Mouse (Mus musculus) olfactory bulb, adult 2 months (tissue): Measurements from ENCODE around the gene Erbb3. TPM values are rescaled to one million over a fixed set of nuclear protein-coding genes. Genes with fewer than 3 reads are reported as not detected.
A peak's percentile ranks its signal among the peaks of the same experiment; 100 is the strongest.
"Not testable (repeated sequence)": the region's sequence is repeated elsewhere in the genome, so short reads cannot be mapped to it uniquely, and the experiment has no call there.

ENCODE experiments used
- H3K27ac ChIP-seq: fragments of 200-500 bp; 2 replicates; pipeline ENCODE4 v1.5.1; 2012; ENCODE audit warnings: low read depth, low read length; ENCODE audit not compliant: insufficient read depth
- H3K4me1 ChIP-seq: fragments of 200-500 bp; 2 replicates; pipeline ENCODE4 v1.6.1; 2012; ENCODE audit warnings: low read length; ENCODE audit not compliant: control insufficient read depth, insufficient read depth
- H3K4me3 ChIP-seq: fragments of 200-500 bp; 2 replicates; pipeline ENCODE4 v1.5.1; 2012; ENCODE audit warnings: mild to moderate bottlenecking, low read depth, low read length, moderate library complexity; ENCODE audit not compliant: insufficient read depth
- CTCF ChIP-seq: fragments of 200-500 bp; IDR thresholded peaks from 2 replicates; pipeline ENCODE4 v1.5.1; 2012; ENCODE audit warnings: low read depth, mild to moderate bottlenecking, low read length, moderate library complexity; ENCODE audit not compliant: insufficient read depth
- POLR2A ChIP-seq: fragments of 200-500 bp; IDR thresholded peaks from 2 replicates; pipeline ENCODE4 v1.6.1; 2012; ENCODE audit warnings: mild to moderate bottlenecking, low read depth, low read length, moderate library complexity; ENCODE audit not compliant: insufficient read depth
- WGBS: fragments of 180-500 bp; shearing (Covaris S2); methylation state at CpG from one replicate; pipeline ENCODE4 v1.1.7; 2018; 5-methylcytosine and 5-hydroxymethylcytosine counted together
- polyA plus RNA-seq: library from polyadenylated mRNA; stranded (reverse); fragments of >200 nt; gene quantifications from 2 replicates; pipeline ENCODE4 v1.2.4, GENCODE M21; 2012; ENCODE audit warnings: low replicate concordance; ENCODE audit not compliant: missing spikeins, insufficient read depth, insufficient read length

The Erbb3 gene
- polyA plus RNA-seq, 1 experiment: not detected

DNA sequence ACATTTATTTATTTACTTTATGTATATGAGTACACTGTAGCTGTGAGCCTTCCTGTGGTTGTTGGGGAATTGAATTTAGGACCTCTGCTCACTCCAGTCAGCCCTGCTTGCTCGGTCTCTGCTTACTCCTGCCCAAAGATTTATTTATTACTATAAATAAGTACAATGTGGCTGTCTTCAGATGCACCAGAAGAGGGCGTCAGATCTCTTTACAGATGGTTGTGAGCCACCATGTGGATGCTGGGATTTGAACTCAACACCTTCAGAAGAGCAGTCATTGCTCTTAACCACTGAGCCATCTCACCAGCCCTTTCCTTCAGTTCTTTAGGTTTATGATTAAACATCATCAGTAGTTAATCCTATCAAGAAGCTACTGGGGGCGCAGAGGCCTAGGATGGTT, 25.5 kb upstream of the Erbb3 start:
- Histone ChIP-seq H3K27ac (no peak overlapping the region), H3K4me3 (no peak overlapping the region), H3K4me1 (no peaks in the 10 kb centered on the region)
- WGBS: 52% methylated on average over 3 of the region's 3 CpGs
- TF ChIP-seq CTCF (no peak), POLR2A (no peak)

DNA sequence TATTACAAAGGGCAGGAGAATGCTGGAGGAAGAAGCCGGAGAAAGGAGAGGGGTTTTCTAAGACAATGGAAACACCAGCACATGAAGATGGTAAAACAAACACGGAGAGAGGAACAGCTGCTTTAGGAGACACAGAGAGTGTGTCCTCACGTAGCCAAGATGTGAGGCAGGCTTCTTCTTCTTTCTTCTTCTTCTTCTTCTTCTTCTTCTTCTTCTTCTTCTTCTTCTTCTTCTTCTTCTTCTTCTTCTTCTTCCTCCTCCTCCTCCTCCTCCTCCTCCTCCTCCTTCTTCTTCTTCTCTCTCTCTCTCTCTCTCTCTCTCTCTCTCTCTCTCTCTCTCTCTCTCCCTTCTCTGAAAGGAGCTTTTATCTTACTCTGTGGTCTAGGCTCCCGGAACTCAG, 24.4 kb upstream of the Erbb3 start:
- H3K4me1 ChIP-seq, H3K27ac ChIP-seq, H3K4me3 ChIP-seq: not testable (repeated sequence)
- WGBS: 58% methylated on average over 4 of the region's 4 CpGs

DNA sequence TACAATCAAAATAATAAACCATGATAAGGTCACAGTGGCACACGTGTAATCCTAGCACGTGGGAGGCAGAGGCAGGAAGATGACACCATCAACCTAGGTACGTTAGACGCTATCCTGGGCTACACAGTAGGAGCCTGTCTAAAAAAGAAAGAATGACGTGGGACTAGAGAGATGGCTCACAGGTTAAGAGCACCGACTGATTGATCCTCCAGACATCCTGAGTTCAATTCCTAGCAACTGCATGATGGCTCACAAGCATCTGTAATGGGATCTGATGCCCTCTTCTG, 23.6 kb upstream of the Erbb3 start:
- H3K27ac ChIP-seq: no peak overlapping the region
- no peaks in the 10 kb centered on the region for H3K4me1 ChIP-seq
- no peak for TF ChIP-seq CTCF
- TF ChIP-seq POLR2A: no peak
- no peak overlapping the region for H3K4me3 ChIP-seq
- 32% methylated on average over 6 of the region's 6 CpGs for WGBS

DNA sequence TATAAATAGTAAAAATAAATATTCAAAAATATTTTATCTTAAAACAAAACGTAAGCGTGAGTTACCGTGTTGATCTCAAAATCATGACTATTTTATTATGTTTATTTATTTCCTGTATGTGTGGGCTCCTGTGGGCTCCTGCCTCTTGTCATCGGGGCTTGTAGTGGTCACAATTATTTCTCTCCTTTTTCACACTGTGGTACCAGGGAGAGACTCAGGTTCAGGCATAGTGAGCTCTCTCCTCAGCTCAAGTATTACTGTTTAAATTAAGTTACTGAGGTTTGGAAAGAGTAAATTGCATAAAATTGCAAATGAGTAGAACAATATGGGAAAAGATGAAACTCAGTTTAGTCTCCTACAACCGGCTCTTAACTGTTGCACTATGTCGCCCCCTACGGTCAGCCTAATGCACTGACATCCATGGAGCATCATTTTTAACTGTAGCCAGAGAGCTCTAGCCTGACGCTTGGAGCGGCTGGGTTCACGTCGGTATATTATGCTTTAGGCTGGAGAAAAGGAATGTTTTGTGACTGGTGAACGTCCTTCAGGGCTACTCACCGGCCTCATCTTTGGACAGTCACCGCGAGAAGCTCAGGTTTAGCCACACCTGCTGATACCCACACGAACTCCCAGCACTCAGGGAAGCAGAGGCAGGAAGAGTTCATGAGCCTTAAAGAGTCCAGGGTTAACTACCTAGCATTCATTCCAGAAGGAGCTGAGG, 23.1 kb upstream of the Erbb3 start:
- 13% methylated on average over 16 of the region's 16 CpGs for WGBS
- TF ChIP-seq CTCF: no peak
- TF ChIP-seq POLR2A: no peak

DNA sequence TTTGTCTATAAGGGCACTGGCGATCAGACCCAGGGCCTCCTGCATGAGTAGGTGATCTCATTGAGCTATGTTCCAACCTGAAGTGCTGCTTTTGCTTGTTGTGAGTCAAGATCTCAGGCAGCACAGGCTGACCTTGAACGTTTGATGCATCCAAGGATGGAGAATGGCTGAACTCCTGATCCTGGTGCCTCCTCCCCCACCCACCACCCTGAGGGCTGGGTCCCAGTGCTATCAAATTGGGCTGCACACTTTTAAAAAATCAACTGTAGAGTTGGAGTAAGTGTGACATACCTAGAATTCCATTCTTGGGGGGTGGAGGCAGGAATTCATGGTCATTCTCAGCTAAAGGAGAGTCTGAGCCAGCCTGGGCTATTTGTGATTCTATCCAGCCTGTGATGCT, 17.0 kb upstream of the Erbb3 start:
- TF ChIP-seq CTCF (no peak), POLR2A (no peak)
- 45% methylated on average over 2 of the region's 2 CpGs for WGBS
- H3K4me3 ChIP-seq: no peak overlapping the region

More for the DNA sequence above, 23.1 kb upstream of the Erbb3 start:
- Histone ChIP-seq H3K27ac (no peak overlapping the region), H3K4me3 (no peak overlapping the region), H3K4me1 (no peaks in the 10 kb centered on the region)

DNA sequence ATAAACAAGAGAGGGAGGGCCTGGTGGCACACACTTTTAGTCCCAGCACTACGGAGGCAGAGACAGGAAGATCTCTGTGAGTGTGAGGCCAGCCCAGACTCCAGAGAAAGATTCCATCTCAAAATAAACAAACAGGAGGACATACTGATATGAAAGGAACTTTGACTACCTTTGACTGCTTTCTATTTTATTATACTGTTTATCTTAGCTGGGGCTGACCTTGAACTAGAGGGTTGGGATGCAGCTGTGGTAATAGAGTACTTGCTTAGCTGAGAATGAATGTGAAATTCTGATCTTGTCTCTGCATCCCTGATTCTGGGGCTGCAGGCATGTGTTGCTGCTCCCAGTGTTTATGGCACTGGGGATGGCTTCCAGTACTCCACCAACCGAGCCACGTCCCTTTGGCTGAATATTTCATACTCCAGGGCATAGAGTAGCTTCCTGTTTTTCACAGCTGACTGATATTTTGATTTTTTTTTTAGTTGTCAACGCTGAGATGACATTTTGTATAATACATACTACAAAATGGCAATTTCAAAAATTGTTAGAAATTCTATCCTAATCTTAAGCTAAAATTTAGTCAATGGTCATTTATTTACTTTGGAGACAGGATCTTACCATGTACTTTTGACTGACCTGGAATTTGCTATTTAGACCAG, 13.1 kb upstream of the Erbb3 start:
- 86% methylated on average over 4 of the region's 4 CpGs for WGBS

More for the DNA sequence above, 17.0 kb upstream of the Erbb3 start:
- H3K4me1 ChIP-seq: no peaks in the 10 kb centered on the region
- no peak overlapping the region for H3K27ac ChIP-seq

DNA sequence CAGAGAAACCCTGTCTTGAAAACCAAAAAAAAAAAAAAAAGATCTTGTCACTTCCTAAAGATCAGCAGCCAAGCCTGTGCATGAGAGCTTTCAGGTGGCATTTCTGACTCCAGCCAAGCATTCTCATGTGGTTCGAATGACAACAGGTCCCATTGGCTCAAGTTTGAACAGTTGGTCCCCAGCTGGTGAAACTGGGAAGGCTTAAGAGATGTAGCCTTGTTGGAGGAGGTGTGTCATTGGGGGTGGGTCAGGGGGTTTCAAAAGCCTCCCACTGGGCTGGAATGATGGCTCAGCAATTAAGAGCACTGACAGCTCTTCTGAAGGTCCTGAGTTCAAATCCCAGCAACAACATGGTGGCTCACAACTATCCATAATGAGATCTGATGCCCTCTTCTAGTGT, 12.0 kb upstream of the Erbb3 start:
- no peak for TF ChIP-seq CTCF
- no peak for TF ChIP-seq POLR2A
- H3K4me3 ChIP-seq: no peak overlapping the region
- WGBS: 82% methylated on average over 1 of the region's 1 CpGs
- H3K4me1 ChIP-seq: no peaks in the 10 kb centered on the region
- no peak overlapping the region for H3K27ac ChIP-seq

More for the DNA sequence above, 13.1 kb upstream of the Erbb3 start:
- TF ChIP-seq CTCF: no peak
- TF ChIP-seq POLR2A: no peak
- no peak overlapping the region for H3K4me3 ChIP-seq
- no peak overlapping the region for H3K27ac ChIP-seq
- H3K4me1 ChIP-seq: no peaks in the 10 kb centered on the region

DNA sequence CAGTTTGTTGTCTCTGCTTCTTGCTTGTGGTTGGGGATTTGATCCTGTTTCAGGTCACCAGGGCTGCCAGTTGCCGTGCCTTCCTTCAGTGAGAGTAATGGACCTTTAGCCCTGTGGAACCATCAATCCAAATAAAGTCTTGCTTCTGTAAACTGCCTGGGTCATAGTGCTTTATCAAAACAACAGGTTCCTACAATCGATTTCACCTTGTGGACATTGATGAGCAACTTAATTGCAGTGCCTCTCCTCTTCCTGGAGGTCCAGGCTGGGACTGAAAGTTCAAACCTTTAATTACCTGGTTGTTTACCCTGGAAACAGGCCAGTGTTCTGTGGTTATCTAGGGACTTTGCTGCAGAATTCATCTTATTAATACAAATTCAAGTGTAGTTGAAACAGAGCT, 9.0 kb upstream of the Erbb3 start:
- 79% methylated on average over 2 of the region's 2 CpGs for WGBS
- TF ChIP-seq CTCF (no peak), POLR2A (no peak)
- Histone ChIP-seq H3K4me3 (no peak overlapping the region), H3K4me1 (no peaks in the 10 kb centered on the region), H3K27ac (no peak overlapping the region)

DNA sequence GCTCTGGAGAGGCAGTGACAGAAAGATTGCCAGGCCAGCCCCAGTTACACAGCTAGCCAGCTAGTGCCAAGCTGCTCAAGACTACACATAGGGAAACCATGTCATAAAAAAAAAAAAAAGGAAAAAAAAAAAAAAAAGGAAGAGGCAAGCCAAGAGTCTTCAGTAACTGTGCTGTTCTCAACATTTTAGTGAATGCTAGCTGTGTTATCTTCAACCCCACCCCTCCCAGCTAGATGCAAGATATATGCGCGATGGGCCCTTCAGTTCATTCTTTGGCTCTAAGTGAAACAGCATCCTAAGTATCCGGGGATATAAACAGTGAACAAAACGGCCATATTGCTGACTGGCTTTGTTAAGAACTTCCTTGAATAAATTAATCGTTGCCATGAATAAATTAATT, 3.3 kb upstream of the Erbb3 start:
- Histone ChIP-seq H3K4me1 (peaks cover 7% of the 10 kb centered on the region), H3K4me3 (no peak overlapping the region), H3K27ac (no peak overlapping the region)
- no peak for TF ChIP-seq CTCF
- TF ChIP-seq POLR2A: no peak
- 31% methylated on average over 5 of the region's 5 CpGs for WGBS

DNA sequence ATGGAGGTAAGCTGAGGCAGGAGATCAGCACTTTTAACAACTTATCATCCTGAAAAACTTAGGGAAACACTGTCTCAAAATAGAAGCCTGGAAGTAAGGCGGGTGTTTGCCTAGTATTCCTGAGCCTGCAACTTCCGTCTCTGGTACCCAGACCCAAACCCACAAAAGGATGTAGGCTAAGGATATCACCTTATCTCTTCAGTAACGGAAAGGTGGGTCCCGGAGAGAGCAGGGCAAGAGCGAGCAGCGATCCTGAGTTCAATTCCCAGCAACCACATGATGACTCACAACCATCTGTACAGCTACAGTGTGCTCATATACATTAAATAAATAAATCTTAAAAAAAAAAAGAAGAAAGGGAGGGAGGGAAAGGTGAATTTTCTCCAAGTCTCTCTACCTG, 2.0 kb upstream of the Erbb3 start:
- TF ChIP-seq CTCF (no peak), POLR2A (no peak)
- Histone ChIP-seq H3K4me1 (peaks cover 7% of the 10 kb centered on the region), H3K4me3 (no peak overlapping the region), H3K27ac (no peak overlapping the region)
- 91% methylated on average over 6 of the region's 6 CpGs for WGBS

DNA sequence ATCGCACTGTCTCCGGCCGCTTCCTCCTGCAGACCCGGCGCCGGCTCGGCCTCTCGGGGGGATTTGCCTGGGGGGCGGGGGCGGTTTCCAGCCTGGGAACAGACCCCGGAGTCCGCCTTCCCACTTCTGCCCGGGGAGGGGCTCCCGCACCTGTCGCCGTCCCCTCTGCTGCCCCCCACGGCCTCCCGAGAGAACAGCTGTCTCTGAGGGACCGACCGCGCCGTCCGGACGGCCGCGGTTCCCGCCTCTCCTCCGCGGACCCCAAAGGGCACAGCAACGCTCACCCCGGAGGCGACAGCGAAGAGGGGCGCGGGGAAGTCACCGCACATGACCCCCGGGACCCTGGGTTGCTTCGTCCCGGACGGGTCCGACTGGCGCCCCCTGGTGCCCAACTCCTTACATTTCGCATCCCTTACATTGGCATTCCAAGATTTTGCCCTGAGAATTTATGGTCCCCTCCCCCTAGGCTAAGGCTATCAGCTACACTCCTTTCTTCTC, 790 bp upstream of the Erbb3 start:
- TF ChIP-seq POLR2A: no peak
- peak; percentile 96; the same call in 1 of the 2 replicates for TF ChIP-seq CTCF
- H3K4me3 ChIP-seq: peak overlapping the region; percentile 68
- WGBS: under 1% methylated on average over 43 of the region's 43 CpGs
- no peak overlapping the region for H3K27ac ChIP-seq
- peaks cover 7% of the 10 kb centered on the region for H3K4me1 ChIP-seq
